Mouse (Mus musculus) intestine, postnatal 0 days (tissue): Measurements from ENCODE around the gene Med24. TPM values are rescaled to one million over a fixed set of nuclear protein-coding genes. Genes with fewer than 3 reads are reported as not detected.
"Not testable (repeated sequence)": the region's sequence is repeated elsewhere in the genome, so short reads cannot be mapped to it uniquely, and the experiment has no call there.

Experiments used
- ATAC-seq: fragments of 200-750 bp; cut with Nextera tagmentation; 2 replicates; pipeline ENCODE4 v1.8.0; 2017; ENCODE audit warnings: mild to moderate bottlenecking, moderate TSS enrichment, moderate library complexity
- H3K27ac ChIP-seq: fragments of 300-500 bp; sonication (generic); 2 replicates; pipeline ENCODE4 v1.5.1; 2014; ENCODE audit warnings: mild to moderate bottlenecking, low read depth, low read length, moderate library complexity
- H3K27me3 ChIP-seq: fragments of 300-500 bp; sonication (generic); replicated peaks from 2 replicates; pipeline ENCODE4 v1.6.1; 2014; ENCODE audit warnings: low read length, mixed read lengths; ENCODE audit not compliant: control insufficient read depth, insufficient read depth
- H3K36me3 ChIP-seq: fragments of 300-500 bp; sonication (generic); 2 replicates; pipeline ENCODE4 v1.6.1; 2014; ENCODE audit warnings: mild to moderate bottlenecking, moderate library complexity; ENCODE audit not compliant: control insufficient read depth, insufficient read depth
- H3K4me1 ChIP-seq: fragments of 300-500 bp; sonication (generic); replicated peaks from 2 replicates; pipeline ENCODE4 v1.6.1; 2014; ENCODE audit warnings: antibody characterized with exemption, low read length, mixed read lengths; ENCODE audit not compliant: control insufficient read depth, insufficient read depth
- H3K4me2 ChIP-seq: fragments of 300-500 bp; sonication (generic); replicated peaks from 2 replicates; pipeline ENCODE4 v1.6.1; 2014; ENCODE audit warnings: low read depth, mild to moderate bottlenecking, moderate library complexity
- H3K4me3 ChIP-seq: fragments of 300-500 bp; sonication (generic); 2 replicates; pipeline ENCODE4 v1.5.1; 2014; ENCODE audit warnings: low read depth, low read length
- H3K9ac ChIP-seq: fragments of 300-500 bp; sonication (generic); 2 replicates; pipeline ENCODE4 v1.6.1; 2014; ENCODE audit warnings: mild to moderate bottlenecking, low read depth, low read length
- H3K9me3 ChIP-seq: fragments of 300-500 bp; sonication (generic); 2 replicates; pipeline ENCODE4 v1.6.1; 2016; ENCODE audit warnings: mixed run types; ENCODE audit not compliant: control insufficient read depth
- CTCF ChIP-seq: sonication (generic); IDR thresholded peaks from 2 replicates; pipeline ENCODE4 v1.5.1; 2016; ENCODE audit warnings: low read depth, mild to moderate bottlenecking, control low read depth, antibody characterized with exemption, moderate library complexity
- WGBS: fragments of 180-500 bp; shearing (Covaris S2); extraction: QIAGEN DNeasy Blood & Tissue Kit; methylation state at CpG from one replicate; pipeline ENCODE4 v1.1.7; 2014; 5-methylcytosine and 5-hydroxymethylcytosine counted together
- polyA plus RNA-seq: library from polyadenylated mRNA; unstranded; fragments of >200 nt; fragmentation: Nextera tagmentation; extraction: Ambion mirVana; gene quantifications from 2 replicates; pipeline ENCODE4 v1.2.1, GENCODE M21; 2015

Med24 gene
- polyA plus RNA-seq, 1 experiment from 2014 or later = 14.7 TPM

DNA sequence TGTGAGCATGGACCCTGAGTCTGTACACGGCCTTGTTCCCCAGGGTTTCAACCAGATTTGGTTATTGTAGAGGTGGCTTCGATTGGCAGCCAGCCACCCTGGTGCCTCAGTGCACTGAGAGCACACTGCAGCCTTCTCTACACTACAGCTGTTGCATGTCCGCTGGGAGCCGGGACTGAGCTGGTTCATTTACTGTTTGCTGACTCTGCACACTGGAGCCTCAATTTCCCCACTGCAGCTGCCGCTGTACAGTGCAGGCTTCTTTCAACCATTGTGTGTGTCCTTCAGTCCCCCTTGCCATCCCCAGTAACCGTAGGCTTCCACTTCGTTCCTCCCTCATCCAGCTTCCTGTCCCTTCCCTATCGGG is 10.8 kb upstream of the Med24 start:
- no peak for TF ChIP-seq CTCF
- no peak for ATAC-seq
- H3K9ac ChIP-seq = no peak overlapping the region
- H3K4me1 ChIP-seq = peaks cover 20% of the 10 kb centered on the region; the same call in 1 of the 2 replicates
- no peaks in the 10 kb centered on the region for H3K36me3 ChIP-seq
- H3K27me3 ChIP-seq = no peaks in the 10 kb centered on the region
- H3K4me2 ChIP-seq = peak overlapping the region; percentile 91
- H3K4me3 ChIP-seq = peak overlapping the region; percentile 96
- 8% methylated on average over 8 of the region's 8 CpGs for WGBS
- peak overlapping the region; percentile 98 for H3K27ac ChIP-seq
- no peaks in the 10 kb centered on the region for H3K9me3 ChIP-seq

- ATAC-seq = no peak
- TF ChIP-seq CTCF = no peak
- 0 out of 2 replicates have a peak, but pooled peaks cover 12% of the 10 kb centered on the region for H3K4me1 ChIP-seq
- no peak overlapping the region for H3K27ac ChIP-seq
- no peak overlapping the region for H3K4me2 ChIP-seq
- H3K36me3 ChIP-seq = no peaks in the 10 kb centered on the region
- no peaks in the 10 kb centered on the region for H3K9me3 ChIP-seq
- no peak overlapping the region for H3K9ac ChIP-seq
- H3K4me3 ChIP-seq = no peak overlapping the region
- H3K27me3 ChIP-seq = no peaks in the 10 kb centered on the region
- WGBS = 83% methylated on average over 8 of the region's 9 CpGs
Measured at GRCm38 (mm10) chr11:98738925-98739324, 9.7 kb upstream of the Med24 start.

- H3K4me2 ChIP-seq = no peak overlapping the region
- 63% methylated on average over 4 of the region's 4 CpGs for WGBS
- no peaks in the 10 kb centered on the region for H3K36me3 ChIP-seq
- H3K9me3 ChIP-seq = no peaks in the 10 kb centered on the region
- ATAC-seq = no peak
- H3K27me3 ChIP-seq = no peaks in the 10 kb centered on the region
- no peak overlapping the region for H3K9ac ChIP-seq
- no peak overlapping the region for H3K4me3 ChIP-seq
- H3K27ac ChIP-seq = no peak overlapping the region
- TF ChIP-seq CTCF = no peak
- H3K4me1 ChIP-seq = 0 out of 2 replicates have a peak, but pooled peaks cover 12% of the 10 kb centered on the region
Measured at GRCm38 (mm10) chr11:98738428-98738911, 9.2 kb upstream of the Med24 start.

DNA sequence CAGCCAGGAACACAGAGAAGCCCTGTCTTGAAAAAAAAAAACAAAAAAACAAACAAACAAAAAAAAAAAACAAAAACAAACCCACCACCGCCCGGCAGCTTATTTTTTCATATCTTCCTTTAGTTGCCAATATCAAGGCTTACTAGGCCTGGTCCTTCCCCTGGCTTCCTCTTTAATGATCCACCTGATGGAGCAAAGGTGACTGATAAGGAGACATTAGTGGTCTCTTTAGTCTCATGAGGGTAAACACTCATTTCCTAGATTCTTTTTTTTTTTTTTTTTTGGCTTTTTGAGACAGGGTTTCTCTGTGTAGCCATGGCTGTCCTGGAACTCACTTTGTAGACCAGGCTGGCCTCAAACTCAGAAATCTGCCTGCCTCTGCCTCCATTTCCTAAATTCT is 8.0 kb upstream of the Med24 start:
- not testable (repeated sequence) for H3K27ac ChIP-seq, H3K4me3 ChIP-seq, H3K9me3 ChIP-seq, H3K4me2 ChIP-seq, H3K36me3 ChIP-seq, H3K4me1 ChIP-seq, ATAC-seq, H3K9ac ChIP-seq, H3K27me3 ChIP-seq
- 41% methylated on average over 2 of the region's 2 CpGs for WGBS

GRCm38 (mm10) chr11:98736176-98736575 is 6.9 kb upstream of the Med24 start:
- Histone ChIP-seq H3K9ac (no peak overlapping the region), H3K27ac (no peak overlapping the region), H3K4me1 (0 out of 2 replicates have a peak, but pooled peaks cover 9% of the 10 kb centered on the region), H3K36me3 (no peaks in the 10 kb centered on the region), H3K27me3 (no peaks in the 10 kb centered on the region), H3K4me3 (no peak overlapping the region), H3K4me2 (no peak overlapping the region), H3K9me3 (no peaks in the 10 kb centered on the region)
- 92% methylated on average over 1 of the region's 1 CpGs for WGBS
- TF ChIP-seq CTCF = no peak
- no peak for ATAC-seq

DNA sequence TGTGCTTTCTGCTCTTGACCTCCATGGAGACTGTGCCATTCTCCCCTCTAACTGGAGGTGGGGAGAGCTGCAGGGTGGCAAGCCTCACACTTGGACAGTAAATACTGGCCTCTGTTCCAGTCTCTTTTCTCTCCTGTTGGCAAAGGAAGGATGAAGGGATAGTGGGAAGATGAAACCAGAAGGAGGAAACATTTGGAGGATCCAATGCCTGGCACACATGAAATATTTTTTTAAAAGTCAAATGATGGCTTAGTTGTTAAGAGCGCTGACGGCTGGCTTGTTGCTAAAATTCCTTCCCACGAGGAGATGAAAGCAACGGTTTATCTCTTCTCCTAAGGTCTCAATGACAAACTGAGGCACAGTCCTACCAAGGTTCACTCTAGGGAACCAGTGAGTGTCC is 5.9 kb upstream of the Med24 start:
- ATAC-seq = no peak
- no peaks in the 10 kb centered on the region for H3K36me3 ChIP-seq
- H3K4me2 ChIP-seq = no peak overlapping the region
- no peaks in the 10 kb centered on the region for H3K9me3 ChIP-seq
- no peak for TF ChIP-seq CTCF
- 0 out of 2 replicates have a peak, but pooled peaks cover 4% of the 10 kb centered on the region for H3K4me1 ChIP-seq
- no peaks in the 10 kb centered on the region for H3K27me3 ChIP-seq
- H3K4me3 ChIP-seq = no peak overlapping the region
- H3K9ac ChIP-seq = no peak overlapping the region
- no peak overlapping the region for H3K27ac ChIP-seq
- WGBS = 88% methylated on average over 4 of the region's 4 CpGs

DNA sequence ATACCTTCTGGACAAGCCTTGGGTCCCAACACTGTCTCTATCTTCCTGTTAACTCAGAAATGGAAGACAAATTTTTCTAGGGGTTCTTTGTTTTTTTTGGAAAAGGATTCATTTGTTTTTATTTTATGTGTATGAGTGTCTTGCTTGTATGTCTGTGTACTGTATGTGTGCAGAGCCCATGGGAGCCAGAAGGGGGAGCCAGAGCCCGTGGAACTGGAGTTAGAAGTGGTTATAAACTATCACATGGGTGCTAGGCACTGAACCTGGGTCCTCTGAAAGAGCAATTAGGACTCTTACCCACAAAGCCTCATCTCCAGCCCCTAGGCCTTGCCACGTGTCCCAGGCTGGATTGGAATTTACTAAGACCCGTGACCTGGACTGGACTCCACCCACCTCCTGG is 4.8 kb upstream of the Med24 start:
- ATAC-seq = no peak
- Histone ChIP-seq H3K36me3 (no peaks in the 10 kb centered on the region), H3K9ac (no peak overlapping the region), H3K27ac (no peak overlapping the region), H3K4me1 (no peaks in the 10 kb centered on the region), H3K4me3 (no peak overlapping the region), H3K4me2 (no peak overlapping the region), H3K27me3 (no peaks in the 10 kb centered on the region), H3K9me3 (no peaks in the 10 kb centered on the region)
- TF ChIP-seq CTCF = peak; percentile 48
- WGBS = 77% methylated on average over 3 of the region's 3 CpGs
